Comparison of ENCODE assay signal across 21 mouse cellular contexts in the genomic region with DNA sequence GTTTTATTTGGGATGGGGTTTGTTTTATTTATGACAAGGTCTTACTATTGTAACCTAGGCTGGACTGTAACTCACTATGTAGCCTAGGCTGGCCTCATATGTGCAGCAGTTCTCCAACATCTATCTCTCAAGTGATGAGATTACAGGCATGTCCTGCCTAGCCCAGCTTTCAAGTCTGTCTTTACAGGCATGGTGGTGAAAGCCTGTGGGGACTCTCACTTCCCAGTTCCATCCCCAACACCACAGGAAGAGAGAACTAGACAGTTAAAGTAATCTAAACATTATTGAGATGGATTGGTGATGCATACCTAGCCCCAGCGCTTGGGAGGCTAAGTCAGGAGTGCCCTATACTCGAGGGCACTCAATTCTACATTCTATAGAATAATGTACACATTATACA. TPM values are rescaled to one million over a fixed set of nuclear protein-coding genes. Genes with fewer than 3 reads are reported as not detected.
DNase-seq lines count a peak whose midpoint lies in the region; ATAC-seq and TF ChIP-seq lines count a peak whose summit lies in the region.
"Had no signal": no experiment of that assay in that cellular context is flagged by ENCODE, and none has a peak within 500 bp of the region (broad histone marks: within the 10 kb centered on the region; RNA-seq: fewer than 3 reads in every experiment).

No protein-coding gene starts in this region.

- H3K36me3 ChIP-seq in forebrain, embryonic 16.5 days (ENCODE audit: control insufficient read depth, insufficient read depth): peaks cover 21% of the 10 kb centered on the region

- H3K9me3 ChIP-seq in forebrain, embryonic 16.5 days (ENCODE audit: control insufficient read depth, low read length): no peaks in the 10 kb centered on the region
- H3K9me3 ChIP-seq: G1E had no signal

- H3K4me1 ChIP-seq in lung, adult 2 months (ENCODE audit: control insufficient read depth, insufficient read depth, low read length): no peaks in the 10 kb centered on the region
- H3K4me1 ChIP-seq in forebrain, embryonic 16.5 days (replicated peaks; ENCODE audit: control insufficient read depth, insufficient read depth, low read length): peaks cover 7% of the 10 kb centered on the region; the same call in 1 of the 2 replicates

- H3K4me3 ChIP-seq in lung, adult 2 months (replicated peaks; ENCODE audit: extremely low read depth, low read depth, low read length): no peak overlapping the region
- no peak overlapping the region for H3K4me3 ChIP-seq in forebrain, embryonic 16.5 days (replicated peaks; ENCODE audit: low read length)

- intact Hi-C loops in heart, postnatal 14 days (cut with DNase I): no loop called here

- no peaks in the 10 kb centered on the region for H3K27me3 ChIP-seq in forebrain, embryonic 16.5 days (replicated peaks; ENCODE audit: control insufficient read depth, insufficient read depth, low read length)
- H3K27me3 ChIP-seq: CH12.LX, Patski had no signal

- peak; percentile 76 for ATAC-seq in granulocyte monocyte progenitor cell, adult 5-6 weeks (replicated peaks; ENCODE audit: poor library complexity, severe bottlenecking)
- ATAC-seq in megakaryocyte, adult 5-6 weeks (ENCODE audit: poor library complexity, severe bottlenecking): peak; percentile 74
- 0 out of 2 replicates have a peak, but pooled peaks have one; percentile 17 for ATAC-seq in megakaryocyte progenitor cell, adult 5-6 weeks (replicated peaks; ENCODE audit: poor library complexity)
- ATAC-seq in forebrain, embryonic 16.5 days: no peak
- ATAC-seq: activated CD4-positive, CD25-positive, alpha-beta regulatory T cell, adult 4 months; CD4-positive, CD25-positive, alpha-beta regulatory T cell, adult 4 months; Patski had no signal

- DNase-seq in lung, adult 2 months: no peak
- DNase-seq in heart, postnatal 14 days: no peak
- DNase-seq: adrenal gland, adult 2 months; adrenal gland, adult 8-10 months; adrenal gland, postnatal 10 days; adrenal gland, postnatal 14 days; adrenal gland, postnatal 25 days; adrenal gland, postnatal 36 days; B cell, adult 2 months; cerebellum, adult 11 months; cerebellum, adult 11-12 months; cerebellum, adult 18-20 months had no signal

- H3K9ac ChIP-seq in forebrain, embryonic 16.5 days (replicated peaks; ENCODE audit: low read depth, low read length): no peak overlapping the region

- no peak for TF ChIP-seq POLR2A in lung, adult 2 months (IDR thresholded peaks at IDR 0.05; ENCODE audit: borderline replicate concordance, extremely low read depth, low read depth, low read length)

- no peak for TF ChIP-seq CTCF in lung, adult 2 months (IDR thresholded peaks at IDR 0.05; ENCODE audit: insufficient read depth, low read length)

- WGBS in lung, adult 2 months: 75% methylated on average over 2 of the region's 2 CpGs
- WGBS in forebrain, embryonic 16.5 days: 97% methylated on average over 2 of the region's 2 CpGs

- H3K27ac ChIP-seq in forebrain, embryonic 16.5 days (ENCODE audit: low read length): no peak overlapping the region

- no peak overlapping the region for H3K4me2 ChIP-seq in forebrain, embryonic 16.5 days (ENCODE audit: low read length)

RNA-seq across cellular contexts. Expression of gene Camkk2, which starts 9.5 kb away (rescaled TPM):
- 46.5 and 59.1 TPM in 2 replicates for total RNA-seq in granulocyte monocyte progenitor cell, adult 5-6 weeks (2014; fragmentation: Nextera tagmentation)
- total RNA-seq in granulocyte monocyte progenitor cell, adult 5-6 weeks (2017): 32.9 and 36.4 TPM in 2 replicates
- total RNA-seq in megakaryocyte, adult 5-6 weeks (2015): 70.6 and 86.6 TPM in 2 replicates
- total RNA-seq in megakaryocyte, adult 5-6 weeks (2017): 83.6 and 94.3 TPM in 2 replicates
- 29.4 and 30.7 TPM in 2 replicates for total RNA-seq in megakaryocyte progenitor cell, adult 5-6 weeks (2015)
- total RNA-seq in megakaryocyte progenitor cell, adult 5-6 weeks (2017): 23.2 and 34.3 TPM in 2 replicates
- polyA plus RNA-seq in lung, adult 2 months (2012; rRNA removed): 33.3 and 35.6 TPM in 2 replicates
- 70.7 and 75.6 TPM in 2 replicates for polyA plus RNA-seq in forebrain, embryonic 16.5 days (2015; fragmentation: Nextera tagmentation; extraction: Ambion mirVana)
- 10 to 100 TPM; 11.4 to 11.7 TPM for total RNA-seq in heart, postnatal 14 days (2021)

RNA-seq across cellular contexts. Expression of gene Anapc5, which starts 32.4 kb away (rescaled TPM):
- total RNA-seq in granulocyte monocyte progenitor cell, adult 5-6 weeks (2014; fragmentation: Nextera tagmentation): 306 and 321 TPM in 2 replicates
- 339 and 341 TPM in 2 replicates for total RNA-seq in granulocyte monocyte progenitor cell, adult 5-6 weeks (2017)
- total RNA-seq in megakaryocyte, adult 5-6 weeks (2015): 152 and 159 TPM in 2 replicates
- 243 and 247 TPM in 2 replicates for total RNA-seq in megakaryocyte, adult 5-6 weeks (2017)
- 193 and 210 TPM in 2 replicates for total RNA-seq in megakaryocyte progenitor cell, adult 5-6 weeks (2015)
- 298 and 322 TPM in 2 replicates for total RNA-seq in megakaryocyte progenitor cell, adult 5-6 weeks (2017)
- 207 and 274 TPM in 2 replicates for polyA plus RNA-seq in lung, adult 2 months (2012; rRNA removed)
- 562 and 569 TPM in 2 replicates for polyA plus RNA-seq in forebrain, embryonic 16.5 days (2015; fragmentation: Nextera tagmentation; extraction: Ambion mirVana)
- total RNA-seq in heart, postnatal 14 days (2021): 100 to 1,000 TPM; 162 to 181 TPM
